Mouse (Mus musculus) lung, postnatal 0 days (tissue): ENCODE results near the gene Ntrk3. TPM values are rescaled to one million over a fixed set of nuclear protein-coding genes. Genes with fewer than 3 reads are reported as not detected.

Experiments
- ATAC-seq: fragments of 200-750 bp; cut with Nextera tagmentation; 2 replicates; pipeline ENCODE4 v1.8.0; 2017; ENCODE audit warnings: moderate library complexity
- DNase-seq: peaks from one replicate; pipeline ENCODE4 v3.0.0-alpha.2; 2016; ENCODE audit warnings: low spot score
- H3K27ac ChIP-seq: fragments of 300-500 bp; sonication (generic); 2 replicates; pipeline ENCODE4 v1.5.1; 2014; ENCODE audit warnings: antibody characterized with exemption, mild to moderate bottlenecking, low read length, mixed read lengths
- H3K27me3 ChIP-seq: fragments of 300-500 bp; sonication (generic); replicated peaks from 2 replicates; pipeline ENCODE4 v1.6.1; 2014; ENCODE audit warnings: low read length, mixed read lengths; ENCODE audit not compliant: insufficient read depth
- H3K36me3 ChIP-seq: fragments of 300-500 bp; sonication (generic); 2 replicates; pipeline ENCODE4 v1.6.1; 2014; ENCODE audit warnings: low read length, mixed read lengths; ENCODE audit not compliant: insufficient read depth
- H3K4me1 ChIP-seq: fragments of 300-500 bp; sonication (generic); 2 replicates; pipeline ENCODE4 v1.6.1; 2014; ENCODE audit warnings: antibody characterized with exemption, low read depth, low read length, mixed read lengths; ENCODE audit not compliant: insufficient read depth
- H3K4me2 ChIP-seq: fragments of 300-500 bp; sonication (generic); replicated peaks from 2 replicates; pipeline ENCODE4 v1.6.1; 2014; ENCODE audit warnings: low read depth, mild to moderate bottlenecking, low read length, moderate library complexity, mixed read lengths
- H3K4me3 ChIP-seq: fragments of 300-500 bp; sonication (generic); 2 replicates; pipeline ENCODE4 v1.5.1; 2014; ENCODE audit warnings: low read depth, low read length
- H3K9ac ChIP-seq: fragments of 300-500 bp; sonication (generic); replicated peaks from 2 replicates; pipeline ENCODE4 v1.6.1; 2014; ENCODE audit warnings: low read depth, mild to moderate bottlenecking
- H3K9me3 ChIP-seq: fragments of 300-500 bp; sonication (generic); 2 replicates; pipeline ENCODE4 v1.6.1; 2016; ENCODE audit warnings: low read length, mixed read lengths
- CTCF ChIP-seq: IDR thresholded peaks from 2 replicates; pipeline ENCODE4 v1.5.1; 2016; ENCODE audit warnings: antibody characterized with exemption, mild to moderate bottlenecking
- EP300 ChIP-seq: IDR thresholded peaks from 2 replicates; pipeline ENCODE4 v1.6.1; 2016; ENCODE audit warnings: antibody characterized with exemption, mild to moderate bottlenecking, control low read depth
- WGBS: fragments of 180-500 bp; shearing (Covaris S2); extraction: QIAGEN DNeasy Blood & Tissue Kit; methylation state at CpG from one replicate; pipeline ENCODE4 v1.1.7; 2014; 5-methylcytosine and 5-hydroxymethylcytosine counted together
- polyA plus RNA-seq: library from polyadenylated mRNA; unstranded; fragments of >200 nt; fragmentation: Nextera tagmentation; extraction: Ambion mirVana; gene quantifications from 2 replicates; pipeline ENCODE4 v1.2.1, GENCODE M21; 2015

Gene Ntrk3
- polyA plus RNA-seq, 1 experiment from 2014 or later, result 1.3 TPM

DNA sequence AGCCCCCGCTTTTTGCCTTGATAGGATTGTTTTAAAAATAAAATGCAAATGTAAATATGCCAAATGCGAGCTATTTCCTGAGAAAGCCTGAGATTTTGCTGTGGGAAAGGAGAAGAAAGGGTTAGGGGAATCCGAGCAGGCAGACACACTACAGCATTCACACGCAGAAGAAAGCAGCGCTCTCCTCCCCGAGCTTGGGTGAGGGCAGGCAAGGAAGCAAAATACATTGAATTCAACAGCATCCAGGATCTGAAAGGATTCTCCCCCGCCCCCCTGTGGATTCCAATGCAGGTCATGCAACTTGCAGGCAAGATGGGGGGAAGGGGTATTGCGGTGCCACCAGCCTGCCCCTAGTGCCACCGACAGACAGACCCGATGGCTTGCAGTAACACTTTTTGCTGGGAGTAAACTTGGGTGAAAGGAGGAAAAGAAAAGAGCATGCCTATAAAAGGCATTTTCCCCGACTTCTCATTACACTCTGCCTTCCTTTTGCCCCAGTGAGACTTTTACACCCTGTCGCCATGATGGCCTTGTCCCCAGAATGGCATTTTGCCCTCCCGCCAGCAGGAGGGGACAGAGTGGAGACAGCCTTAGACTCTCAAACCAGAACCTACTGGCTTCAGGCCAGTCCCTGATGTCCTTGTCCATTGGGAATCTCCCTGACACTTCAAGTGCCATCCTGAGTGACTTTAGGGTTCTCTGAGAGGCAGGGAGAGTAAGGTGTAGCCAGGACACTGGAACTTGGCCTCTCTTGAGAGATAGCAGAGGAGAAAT lies 158.2 kb downstream of the Ntrk3 start:
- no peaks in the 10 kb centered on the region for H3K9me3 ChIP-seq
- WGBS, result 2% methylated on average over 13 of the region's 13 CpGs
- no peak for TF ChIP-seq EP300
- peak; percentile 52 for TF ChIP-seq CTCF
- H3K36me3 ChIP-seq, result no peaks in the 10 kb centered on the region
- ATAC-seq, result no peak
- H3K9ac ChIP-seq, result no peak overlapping the region
- no peak overlapping the region for H3K27ac ChIP-seq
- H3K4me1 ChIP-seq, result no peaks in the 10 kb centered on the region
- no peak overlapping the region for H3K4me3 ChIP-seq
- H3K27me3 ChIP-seq, result peaks cover 49% of the 10 kb centered on the region
- H3K4me2 ChIP-seq, result no peak overlapping the region
- peak; percentile 21 for DNase-seq

- peak overlapping the region; percentile 66 for H3K4me2 ChIP-seq
- TF ChIP-seq EP300, result no peak
- no peak overlapping the region for H3K27ac ChIP-seq
- H3K36me3 ChIP-seq, result no peaks in the 10 kb centered on the region
- peaks cover 49% of the 10 kb centered on the region for H3K27me3 ChIP-seq
- DNase-seq (peak; percentile 41), ATAC-seq (no peak)
- under 1% methylated on average over 43 of the region's 66 CpGs for WGBS
- no peak overlapping the region for H3K9ac ChIP-seq
- peak overlapping the region; percentile 38 for H3K4me3 ChIP-seq
- no peaks in the 10 kb centered on the region for H3K4me1 ChIP-seq
- H3K9me3 ChIP-seq, result no peaks in the 10 kb centered on the region
Observed at GRCm38 (mm10) chr7:78578461-78579359, 159.1 kb downstream of the Ntrk3 start.

GRCm38 (mm10) chr7:78578111-78578460 lies 159.7 kb downstream of the Ntrk3 start:
- TF ChIP-seq EP300 (no peak), CTCF (no peak)
- no peaks in the 10 kb centered on the region for H3K9me3 ChIP-seq
- no peak overlapping the region for H3K27ac ChIP-seq
- DNase-seq (no peak), ATAC-seq (no peak)
- H3K4me2 ChIP-seq, result peak overlapping the region; percentile 66
- peaks cover 49% of the 10 kb centered on the region for H3K27me3 ChIP-seq
- H3K9ac ChIP-seq, result no peak overlapping the region
- WGBS, result 4% methylated on average over 19 of the region's 23 CpGs
- no peaks in the 10 kb centered on the region for H3K4me1 ChIP-seq
- H3K36me3 ChIP-seq, result no peaks in the 10 kb centered on the region
- peak overlapping the region; percentile 38 for H3K4me3 ChIP-seq

- Histone ChIP-seq H3K27ac (no peak overlapping the region), H3K4me1 (no peaks in the 10 kb centered on the region), H3K27me3 (peaks cover 49% of the 10 kb centered on the region), H3K9me3 (no peaks in the 10 kb centered on the region), H3K9ac (no peak overlapping the region), H3K4me3 (peak overlapping the region; percentile 38), H3K36me3 (no peaks in the 10 kb centered on the region), H3K4me2 (peak overlapping the region; percentile 66)
- TF ChIP-seq CTCF (no peak), EP300 (no peak)
- DNase-seq, result no peak
- no peak for ATAC-seq
- WGBS, result under 1% methylated on average over 48 of the region's 49 CpGs
Observed at GRCm38 (mm10) chr7:78577462-78578110, 160.2 kb downstream of the Ntrk3 start.

GRCm38 (mm10) chr7:78576706-78577461 lies 160.9 kb downstream of the Ntrk3 start:
- Histone ChIP-seq H3K4me3 (peak overlapping the region; percentile 38; the same call in 1 of the 2 replicates), H3K27ac (no peak overlapping the region), H3K9me3 (no peaks in the 10 kb centered on the region), H3K4me1 (no peaks in the 10 kb centered on the region), H3K27me3 (peaks cover 49% of the 10 kb centered on the region), H3K36me3 (no peaks in the 10 kb centered on the region), H3K9ac (no peak overlapping the region), H3K4me2 (peak overlapping the region; percentile 66)
- ATAC-seq (peak; percentile 70), DNase-seq (no peak)
- WGBS, result 2% methylated on average over 35 of the region's 35 CpGs
- no peak for TF ChIP-seq EP300
- no peak for TF ChIP-seq CTCF
